Mouse (Mus musculus) neural tube, embryonic 15.5 days (tissue): Measurements from ENCODE around the gene Wdr4. TPM values are rescaled to one million over a fixed set of nuclear protein-coding genes. Genes with fewer than 3 reads are reported as not detected.
"Not testable (repeated sequence)": the region's sequence is repeated elsewhere in the genome, so short reads cannot be mapped to it uniquely, and the experiment has no call there.

ENCODE experiments used
- ATAC-seq: fragments of 200-750 bp; cut with Nextera tagmentation; 2 replicates; pipeline ENCODE4 v1.8.0; 2017; ENCODE audit warnings: mild to moderate bottlenecking, moderate TSS enrichment, moderate library complexity; ENCODE audit not compliant: low FRiP score
- H3K27ac ChIP-seq: fragments of 300-500 bp; sonication (generic); replicated peaks from 2 replicates; pipeline ENCODE4 v1.5.1; 2015; ENCODE audit warnings: mild to moderate bottlenecking, inconsistent platforms
- H3K27me3 ChIP-seq: fragments of 300-500 bp; sonication (generic); replicated peaks from 2 replicates; pipeline ENCODE4 v1.6.1; 2015; ENCODE audit warnings: inconsistent platforms
- H3K36me3 ChIP-seq: fragments of 300-500 bp; sonication (generic); 2 replicates; pipeline ENCODE4 v1.6.1; 2015; ENCODE audit warnings: inconsistent platforms
- H3K4me1 ChIP-seq: fragments of 300-500 bp; sonication (generic); 2 replicates; pipeline ENCODE4 v1.6.1; 2015; ENCODE audit warnings: inconsistent platforms
- H3K4me2 ChIP-seq: fragments of 300-500 bp; sonication (generic); 2 replicates; pipeline ENCODE4 v1.6.1; 2015; ENCODE audit warnings: inconsistent platforms, mild to moderate bottlenecking, moderate library complexity
- H3K4me3 ChIP-seq: fragments of 300-500 bp; sonication (generic); replicated peaks from 2 replicates; pipeline ENCODE4 v1.5.1; 2015; ENCODE audit warnings: mild to moderate bottlenecking, inconsistent platforms
- H3K9ac ChIP-seq: fragments of 300-500 bp; sonication (generic); replicated peaks from 2 replicates; pipeline ENCODE4 v1.6.1; 2015; ENCODE audit warnings: mild to moderate bottlenecking, inconsistent platforms
- H3K9me3 ChIP-seq: fragments of 300-500 bp; sonication (generic); replicated peaks from 2 replicates; pipeline ENCODE4 v1.6.1; 2016; ENCODE audit warnings: inconsistent platforms
- WGBS: fragments of 180-500 bp; shearing (Covaris S2); methylation state at CpG from one replicate; pipeline ENCODE4 v1.1.7; 2015; ENCODE audit warnings: mixed read lengths; 5-methylcytosine and 5-hydroxymethylcytosine counted together
- polyA plus RNA-seq: library from polyadenylated mRNA; unstranded; fragments of >200 nt; fragmentation: Nextera tagmentation; extraction: Ambion mirVana; gene quantifications from 2 replicates; pipeline ENCODE4 v1.2.1, GENCODE M21; 2015

Gene Wdr4
- polyA plus RNA-seq, 1 experiment from 2014 or later = 32.7 TPM

GRCm38 (mm10) chr17:31556253-31556652, 36.5 kb upstream of the Wdr4 start:
- Histone ChIP-seq H3K4me1 (peaks cover 22% of the 10 kb centered on the region), H3K36me3 (no peaks in the 10 kb centered on the region), H3K4me2 (no peak overlapping the region), H3K9ac (no peak overlapping the region), H3K27ac (peak overlapping the region; percentile 70; the same call in 1 of the 2 replicates), H3K9me3 (no peaks in the 10 kb centered on the region), H3K4me3 (no peak overlapping the region), H3K27me3 (no peaks in the 10 kb centered on the region)
- no peak for ATAC-seq
- 71% methylated on average over 4 of the region's 4 CpGs for WGBS

GRCm38 (mm10) chr17:31552601-31553000, 32.8 kb upstream of the Wdr4 start:
- not testable (repeated sequence) for H3K27me3 ChIP-seq, H3K4me2 ChIP-seq, H3K9me3 ChIP-seq, H3K27ac ChIP-seq, H3K9ac ChIP-seq, ATAC-seq, H3K4me3 ChIP-seq, H3K36me3 ChIP-seq
- 95% methylated on average over 23 of the region's 23 CpGs for WGBS
- H3K4me1 ChIP-seq = peaks cover 13% of the 10 kb centered on the region

- Histone ChIP-seq H3K27me3 (no peaks in the 10 kb centered on the region), H3K27ac (no peak overlapping the region), H3K9me3 (no peaks in the 10 kb centered on the region), H3K4me3 (no peak overlapping the region), H3K9ac (no peak overlapping the region), H3K4me2 (no peak overlapping the region), H3K36me3 (no peaks in the 10 kb centered on the region), H3K4me1 (no peaks in the 10 kb centered on the region)
- ATAC-seq = no peak
- WGBS = 49% methylated on average over 8 of the region's 8 CpGs
These were observed 29.6 kb upstream of the Wdr4 start for GRCm38 (mm10) chr17:31549389-31549788.

- Histone ChIP-seq H3K4me1 (peaks cover 6% of the 10 kb centered on the region; the same call in 1 of the 2 replicates), H3K9ac (no peak overlapping the region), H3K36me3 (no peaks in the 10 kb centered on the region), H3K27ac (no peak overlapping the region), H3K9me3 (no peaks in the 10 kb centered on the region), H3K27me3 (no peaks in the 10 kb centered on the region), H3K4me3 (no peak overlapping the region), H3K4me2 (no peak overlapping the region)
- 76% methylated on average over 3 of the region's 3 CpGs for WGBS
- ATAC-seq = no peak
These were observed 28.2 kb upstream of the Wdr4 start for GRCm38 (mm10) chr17:31547974-31548373.

- Histone ChIP-seq H3K27me3 (no peaks in the 10 kb centered on the region), H3K9me3 (no peaks in the 10 kb centered on the region), H3K36me3 (no peaks in the 10 kb centered on the region), H3K4me2 (no peak overlapping the region), H3K27ac (no peak overlapping the region), H3K9ac (no peak overlapping the region), H3K4me3 (no peak overlapping the region), H3K4me1 (peaks cover 12% of the 10 kb centered on the region)
- WGBS = 89% methylated on average over 9 of the region's 9 CpGs
- ATAC-seq = no peak
These were observed 26.8 kb upstream of the Wdr4 start for GRCm38 (mm10) chr17:31546444-31547196.

GRCm38 (mm10) chr17:31543574-31543973, 23.8 kb upstream of the Wdr4 start:
- H3K9me3 ChIP-seq = no peaks in the 10 kb centered on the region
- H3K9ac ChIP-seq = no peak overlapping the region
- H3K27ac ChIP-seq = 0 out of 2 replicates have a peak overlapping the region, but pooled peaks have one; percentile 2
- no peaks in the 10 kb centered on the region for H3K27me3 ChIP-seq
- no peak overlapping the region for H3K4me2 ChIP-seq
- peaks cover 21% of the 10 kb centered on the region for H3K4me1 ChIP-seq
- no peak for ATAC-seq
- 17% methylated on average over 6 of the region's 6 CpGs for WGBS
- H3K4me3 ChIP-seq = no peak overlapping the region
- no peaks in the 10 kb centered on the region for H3K36me3 ChIP-seq

- peak overlapping the region; percentile 60 for H3K27ac ChIP-seq
- H3K4me2 ChIP-seq = no peak overlapping the region
- peak; percentile 64 for ATAC-seq
- no peak overlapping the region for H3K4me3 ChIP-seq
- WGBS = 12% methylated on average over 6 of the region's 6 CpGs
- no peak overlapping the region for H3K9ac ChIP-seq
- H3K4me1 ChIP-seq = peaks cover 21% of the 10 kb centered on the region
- H3K36me3 ChIP-seq = no peaks in the 10 kb centered on the region
- no peaks in the 10 kb centered on the region for H3K9me3 ChIP-seq
- no peaks in the 10 kb centered on the region for H3K27me3 ChIP-seq
These were observed 21.7 kb upstream of the Wdr4 start for GRCm38 (mm10) chr17:31541460-31541831.

GRCm38 (mm10) chr17:31540809-31541459, 21.2 kb upstream of the Wdr4 start:
- Histone ChIP-seq H3K9me3 (no peaks in the 10 kb centered on the region), H3K27ac (peak overlapping the region; percentile 60), H3K4me3 (no peak overlapping the region), H3K4me1 (peaks cover 24% of the 10 kb centered on the region), H3K9ac (no peak overlapping the region), H3K27me3 (no peaks in the 10 kb centered on the region), H3K4me2 (no peak overlapping the region), H3K36me3 (no peaks in the 10 kb centered on the region)
- ATAC-seq = peak; percentile 63
- 49% methylated on average over 4 of the region's 4 CpGs for WGBS

GRCm38 (mm10) chr17:31540101-31540500, 20.3 kb upstream of the Wdr4 start:
- Histone ChIP-seq H3K36me3 (no peaks in the 10 kb centered on the region), H3K27me3 (no peaks in the 10 kb centered on the region), H3K9ac (no peak overlapping the region), H3K4me2 (no peak overlapping the region), H3K4me3 (no peak overlapping the region), H3K9me3 (no peaks in the 10 kb centered on the region), H3K27ac (0 out of 2 replicates have a peak overlapping the region, but pooled peaks have one; percentile 60), H3K4me1 (peaks cover 32% of the 10 kb centered on the region)
- ATAC-seq = no peak
- WGBS = 59% methylated on average over 3 of the region's 3 CpGs

GRCm38 (mm10) chr17:31535871-31536629, 16.3 kb upstream of the Wdr4 start:
- no peak overlapping the region for H3K9ac ChIP-seq

GRCm38 (mm10) chr17:31535358-31535757, 15.6 kb upstream of the Wdr4 start:
- H3K4me1 ChIP-seq = peaks cover 16% of the 10 kb centered on the region
- no peak overlapping the region for H3K4me2 ChIP-seq
- H3K9me3 ChIP-seq = no peaks in the 10 kb centered on the region
- no peak overlapping the region for H3K4me3 ChIP-seq
- ATAC-seq = peak; percentile 45; the same call in 1 of the 2 replicates
- peaks cover 14% of the 10 kb centered on the region for H3K36me3 ChIP-seq
- 68% methylated on average over 4 of the region's 4 CpGs for WGBS
- no peaks in the 10 kb centered on the region for H3K27me3 ChIP-seq
- H3K27ac ChIP-seq = peak overlapping the region; percentile 88
- H3K9ac ChIP-seq = no peak overlapping the region

More at GRCm38 (mm10) chr17:31535871-31536629, 16.3 kb upstream of the Wdr4 start:
- H3K27me3 ChIP-seq = no peaks in the 10 kb centered on the region
- ATAC-seq = peak; percentile 80
- H3K4me2 ChIP-seq = peak overlapping the region; percentile 19; the same call in 1 of the 2 replicates
- peaks cover 19% of the 10 kb centered on the region for H3K4me1 ChIP-seq
- H3K4me3 ChIP-seq = no peak overlapping the region
- WGBS = 16% methylated on average over 8 of the region's 8 CpGs
- no peaks in the 10 kb centered on the region for H3K9me3 ChIP-seq
- peaks cover 7% of the 10 kb centered on the region; the same call in 1 of the 2 replicates for H3K36me3 ChIP-seq
- peak overlapping the region; percentile 88 for H3K27ac ChIP-seq
